Mouse (Mus musculus) kidney, postnatal 0 days (tissue): ENCODE results near the gene Olfr99. TPM values are rescaled to one million over a fixed set of nuclear protein-coding genes. Genes with fewer than 3 reads are reported as not detected.

Experiments
- ATAC-seq: fragments of 200-750 bp; cut with Nextera tagmentation; replicated peaks from 2 replicates; pipeline ENCODE4 v1.8.0; 2017; ENCODE audit warnings: low read depth, moderate number of reproducible peaks, moderate TSS enrichment, moderate library complexity; ENCODE audit not compliant: low FRiP score
- DNase-seq: peaks from one replicate; pipeline ENCODE4 v3.0.0-alpha.2; 2016; ENCODE audit warnings: low spot score
- H3K27ac ChIP-seq: fragments of 300-500 bp; sonication (generic); 2 replicates; pipeline ENCODE4 v1.5.1; 2014; ENCODE audit warnings: mild to moderate bottlenecking
- H3K27me3 ChIP-seq: fragments of 300-500 bp; sonication (generic); 2 replicates; pipeline ENCODE4 v1.6.1; 2014; ENCODE audit warnings: low read length, mixed read lengths; ENCODE audit not compliant: insufficient read depth
- H3K36me3 ChIP-seq: fragments of 300-500 bp; sonication (generic); 2 replicates; pipeline ENCODE4 v1.6.1; 2014; ENCODE audit warnings: low read length, mixed read lengths; ENCODE audit not compliant: insufficient read depth
- H3K4me1 ChIP-seq: fragments of 300-500 bp; sonication (generic); replicated peaks from 2 replicates; pipeline ENCODE4 v1.6.1; 2014; ENCODE audit warnings: antibody characterized with exemption, low read length, mixed read lengths; ENCODE audit not compliant: insufficient read depth
- H3K4me2 ChIP-seq: fragments of 300-500 bp; sonication (generic); 2 replicates; pipeline ENCODE4 v1.6.1; 2014; ENCODE audit warnings: mild to moderate bottlenecking, low read length, moderate library complexity, mixed read lengths
- H3K4me3 ChIP-seq: fragments of 300-500 bp; sonication (generic); replicated peaks from 2 replicates; pipeline ENCODE4 v1.5.1; 2014; ENCODE audit warnings: low read depth, low read length
- H3K9ac ChIP-seq: fragments of 300-500 bp; sonication (generic); 2 replicates; pipeline ENCODE4 v1.6.1; 2014; ENCODE audit warnings: low read depth, low read length
- H3K9me3 ChIP-seq: fragments of 300-500 bp; sonication (generic); replicated peaks from 2 replicates; pipeline ENCODE4 v1.6.1; 2016; ENCODE audit warnings: low read length, inconsistent platforms, mixed read lengths
- CTCF ChIP-seq: IDR thresholded peaks from 2 replicates; pipeline ENCODE4 v1.5.1; 2016; ENCODE audit warnings: antibody characterized with exemption, low read depth, mild to moderate bottlenecking, moderate library complexity
- WGBS: fragments of 180-500 bp; shearing (Covaris S2); extraction: QIAGEN DNeasy Blood & Tissue Kit; methylation state at CpG from one replicate; pipeline ENCODE4 v1.1.7; 2014; 5-methylcytosine and 5-hydroxymethylcytosine counted together
- polyA plus RNA-seq: library from polyadenylated mRNA; unstranded; fragments of >200 nt; fragmentation: Nextera tagmentation; extraction: Ambion mirVana; gene quantifications from 2 replicates; pipeline ENCODE4 v1.2.1, GENCODE M21; 2015

Gene Olfr99
- not detected in 2 replicates for polyA plus RNA-seq

DNA sequence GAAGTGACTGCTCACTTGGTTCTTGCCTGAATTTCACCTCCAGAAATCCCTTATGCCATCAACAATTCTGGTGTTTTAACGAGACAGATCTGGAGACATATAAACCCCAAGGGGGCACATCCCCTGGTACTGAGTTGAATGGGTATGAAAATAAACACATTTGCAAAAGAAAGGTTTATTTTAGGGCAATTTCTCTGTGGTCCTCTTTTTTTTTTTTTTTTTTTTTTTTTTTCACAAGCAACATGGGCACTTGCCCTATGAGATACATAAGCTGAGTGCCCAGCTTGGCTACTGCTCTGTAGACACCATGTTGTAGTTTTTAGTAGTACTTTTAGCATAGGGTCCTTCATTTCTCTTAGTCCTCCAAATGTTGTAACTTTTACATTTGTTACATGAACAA lies at the start of gene Olfr99:
TSS of gene Olfr99 (minus strand) at position 101 of the 400 bp plus-strand sequence.
- ATAC-seq (no peak), DNase-seq (no peak)
- 69% methylated on average over 1 of the region's 1 CpGs for WGBS
- no peaks in the 10 kb centered on the region for H3K9me3 ChIP-seq
- no peak within 1 kb of the TSS for H3K9ac ChIP-seq
- no peaks in the 10 kb centered on the region for H3K27me3 ChIP-seq
- no peak for TF ChIP-seq CTCF
- no peaks in the 10 kb centered on the region for H3K4me1 ChIP-seq
- H3K4me3 ChIP-seq = no peak within 1 kb of the TSS
- H3K36me3 ChIP-seq = no peaks in the 10 kb centered on the region
- no peak within 1 kb of the TSS for H3K4me2 ChIP-seq
- no peak within 1 kb of the TSS for H3K27ac ChIP-seq

DNA sequence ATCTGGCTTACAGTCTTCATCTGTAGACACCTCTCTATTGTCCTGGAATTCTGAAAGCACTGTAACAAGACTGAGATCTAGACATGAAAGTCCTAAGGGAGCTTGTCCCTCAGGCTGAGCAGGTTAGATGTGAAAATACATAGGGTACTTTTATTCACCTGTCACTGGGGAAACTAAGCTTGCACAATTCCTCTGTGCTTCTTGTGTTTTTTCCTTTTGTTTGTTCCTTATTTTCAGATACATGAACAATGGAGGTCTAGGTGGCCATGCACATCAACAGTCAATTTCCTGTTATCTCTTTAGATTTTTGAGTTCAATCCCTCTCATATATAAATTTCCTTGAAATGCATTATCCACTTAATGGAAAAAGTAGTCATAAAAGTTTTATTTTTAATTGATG lies 33.7 kb upstream of the Olfr99 start, which contains the start of gene Olfr102:
TSS of gene Olfr102 (minus strand) at position 101 of the 400 bp plus-strand sequence.
- H3K9ac ChIP-seq = no peak within 1 kb of the TSS
- H3K27ac ChIP-seq = no peak within 1 kb of the TSS
- no peaks in the 10 kb centered on the region for H3K36me3 ChIP-seq
- no peaks in the 10 kb centered on the region for H3K9me3 ChIP-seq
- TF ChIP-seq CTCF = no peak
- no peaks in the 10 kb centered on the region for H3K4me1 ChIP-seq
- no peak within 1 kb of the TSS for H3K4me2 ChIP-seq
- DNase-seq = no peak
- H3K4me3 ChIP-seq = no peak within 1 kb of the TSS
- H3K27me3 ChIP-seq = no peaks in the 10 kb centered on the region
- ATAC-seq = no peak

DNA sequence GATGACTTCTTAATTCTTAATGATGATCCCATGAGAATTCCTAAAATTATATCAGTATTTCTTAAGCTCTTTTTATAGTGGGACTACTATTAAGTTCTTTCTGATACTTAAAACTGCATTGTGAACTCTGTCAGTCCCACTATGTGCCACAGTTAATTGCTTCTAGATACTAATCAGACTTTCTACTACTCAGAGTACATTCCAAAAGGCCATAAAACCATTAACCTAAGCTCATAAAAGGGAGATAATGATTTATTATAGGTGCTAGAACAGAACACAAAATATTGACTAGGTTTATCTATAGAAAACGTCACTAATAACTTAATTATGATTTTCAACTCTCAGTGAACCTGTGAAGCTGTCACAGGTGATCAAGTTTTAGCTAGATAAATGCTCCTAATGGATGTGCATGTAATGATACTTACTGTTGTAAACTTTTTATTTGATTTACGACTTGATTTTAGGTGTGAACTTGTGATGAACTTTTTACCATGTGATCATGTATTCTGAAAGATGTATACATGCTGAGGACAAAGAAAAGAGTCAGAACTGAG lies 27.0 kb upstream of the Olfr99 start:
- no peaks in the 10 kb centered on the region for H3K9me3 ChIP-seq
- ATAC-seq (no peak), DNase-seq (no peak)
- 43% methylated on average over 2 of the region's 2 CpGs for WGBS
- H3K4me2 ChIP-seq = no peak overlapping the region
- no peaks in the 10 kb centered on the region for H3K4me1 ChIP-seq
- no peak for TF ChIP-seq CTCF
- H3K27me3 ChIP-seq = no peaks in the 10 kb centered on the region
- no peaks in the 10 kb centered on the region for H3K36me3 ChIP-seq
- H3K27ac ChIP-seq = no peak overlapping the region
- H3K4me3 ChIP-seq = no peak overlapping the region
- H3K9ac ChIP-seq = no peak overlapping the region

DNA sequence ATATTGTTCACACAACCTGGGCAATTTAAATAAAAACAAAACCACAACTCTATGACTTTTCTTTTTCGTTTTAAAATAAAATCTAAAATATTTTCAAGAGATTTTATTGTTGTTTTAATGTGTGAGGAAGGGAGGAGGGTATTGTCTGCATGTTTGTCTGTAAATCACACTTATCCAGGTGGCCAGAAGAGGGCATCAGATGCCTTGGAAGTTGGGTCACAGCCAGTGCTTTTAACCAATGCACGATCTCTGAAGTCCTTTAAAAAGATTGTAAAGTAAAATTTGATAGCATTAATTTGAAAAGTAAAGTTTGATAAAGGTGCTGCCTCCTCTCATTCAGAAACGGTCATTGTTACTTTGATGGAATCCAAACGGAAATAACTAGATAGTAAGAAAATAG lies 25.2 kb upstream of the Olfr99 start:
- ATAC-seq = no peak
- DNase-seq = peak; percentile 3
- H3K27me3 ChIP-seq = no peaks in the 10 kb centered on the region
- H3K4me2 ChIP-seq = no peak overlapping the region
- 34% methylated on average over 4 of the region's 4 CpGs for WGBS
- H3K9ac ChIP-seq = no peak overlapping the region
- peak; percentile 44; the same call in 1 of the 2 replicates for TF ChIP-seq CTCF
- no peaks in the 10 kb centered on the region for H3K36me3 ChIP-seq
- H3K27ac ChIP-seq = no peak overlapping the region
- no peaks in the 10 kb centered on the region for H3K4me1 ChIP-seq
- H3K4me3 ChIP-seq = no peak overlapping the region
- no peaks in the 10 kb centered on the region for H3K9me3 ChIP-seq

DNA sequence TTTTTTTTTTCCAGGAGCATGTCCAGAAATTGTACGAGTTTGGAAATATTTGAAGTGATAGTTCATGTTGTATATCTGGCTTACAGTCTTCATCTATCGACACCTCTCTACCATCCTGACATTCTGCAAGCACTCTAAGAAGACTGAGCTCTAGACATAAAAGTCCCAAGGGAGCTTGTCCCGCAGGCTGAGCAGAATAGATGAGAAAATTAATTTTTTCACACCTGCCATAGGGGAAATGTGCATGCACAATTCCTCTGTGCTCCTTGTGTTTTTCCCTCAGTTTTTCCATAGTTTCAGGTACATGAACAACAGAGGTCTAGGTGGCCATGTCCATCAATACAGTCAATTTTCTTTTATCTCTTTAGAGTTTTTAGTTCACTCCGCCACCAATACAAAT lies 21.0 kb upstream of the Olfr99 start, which contains the start of gene Olfr101:
TSS of gene Olfr101 (minus strand) at position 101 of the 400 bp plus-strand sequence.
- Histone ChIP-seq H3K4me1 (no peaks in the 10 kb centered on the region), H3K4me3 (no peak within 1 kb of the TSS), H3K36me3 (no peaks in the 10 kb centered on the region), H3K9ac (no peak within 1 kb of the TSS), H3K27me3 (no peaks in the 10 kb centered on the region), H3K27ac (no peak within 1 kb of the TSS), H3K9me3 (no peaks in the 10 kb centered on the region), H3K4me2 (no peak within 1 kb of the TSS)
- WGBS = 82% methylated on average over 4 of the region's 4 CpGs
- DNase-seq (no peak), ATAC-seq (no peak)
- TF ChIP-seq CTCF = no peak

DNA sequence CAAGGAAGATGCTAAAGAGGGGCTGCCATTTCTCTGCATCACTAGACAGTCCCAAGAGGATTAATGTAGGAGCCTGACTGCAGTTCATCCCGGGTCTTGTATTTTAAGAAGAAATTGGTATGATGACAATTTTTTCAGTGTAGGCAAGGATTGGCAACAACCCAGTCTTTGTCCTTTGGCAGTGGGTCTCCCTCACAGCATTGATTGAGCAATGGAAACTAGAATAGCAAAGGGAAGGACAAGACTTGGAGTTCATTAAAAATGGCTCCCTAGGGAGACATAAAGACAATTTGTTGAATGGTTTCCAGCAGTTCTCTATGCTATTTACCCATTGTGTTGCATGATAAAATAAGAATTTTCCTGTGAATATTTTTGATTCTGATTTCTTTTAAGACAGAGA lies 2.9 kb downstream of the Olfr99 start:
- H3K4me2 ChIP-seq = no peak overlapping the region
- no peak overlapping the region for H3K27ac ChIP-seq
- ATAC-seq (no peak), DNase-seq (no peak)
- no peak for TF ChIP-seq CTCF
- no peak overlapping the region for H3K4me3 ChIP-seq
- H3K9ac ChIP-seq = no peak overlapping the region
- H3K9me3 ChIP-seq = no peaks in the 10 kb centered on the region
- 70% methylated on average over 1 of the region's 1 CpGs for WGBS
- H3K4me1 ChIP-seq = no peaks in the 10 kb centered on the region
- H3K27me3 ChIP-seq = no peaks in the 10 kb centered on the region
- no peaks in the 10 kb centered on the region for H3K36me3 ChIP-seq

DNA sequence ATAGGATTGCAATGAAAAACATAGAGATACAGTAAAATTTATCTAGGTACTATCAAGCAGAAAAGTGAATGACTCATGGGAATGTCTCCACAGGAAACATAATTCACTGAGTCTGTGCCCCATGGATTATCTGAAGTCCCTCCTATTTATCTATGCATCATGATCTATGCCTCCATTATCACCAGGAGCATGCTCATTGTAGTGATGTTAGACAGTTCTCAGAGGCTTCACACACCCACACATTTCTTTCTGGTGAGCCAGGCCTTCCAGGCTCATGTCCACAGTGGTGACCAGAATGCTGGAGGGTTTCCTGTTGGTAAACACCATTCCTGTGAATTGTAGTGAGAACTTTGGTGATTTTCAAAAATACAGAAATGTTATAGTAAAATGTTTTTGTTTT lies 6.7 kb downstream of the Olfr99 start:
- Histone ChIP-seq H3K4me2 (no peak overlapping the region), H3K9me3 (no peaks in the 10 kb centered on the region), H3K36me3 (no peaks in the 10 kb centered on the region), H3K4me1 (no peaks in the 10 kb centered on the region), H3K9ac (no peak overlapping the region), H3K27me3 (no peaks in the 10 kb centered on the region), H3K27ac (no peak overlapping the region), H3K4me3 (no peak overlapping the region)
- TF ChIP-seq CTCF = no peak
- DNase-seq = no peak
- no peak for ATAC-seq
